Mouse (Mus musculus) gastrocnemius, adult 8-10 months (tissue): ENCODE measurements at regions not wholly inside any gene's neighbourhood (a gene's known extent, or its start where the extent isn't known, plus 50 kb on each side); places are given as distances from the start of the nearest gene placed in this dataset.

ENCODE experiments used
- DNase-seq, 2 experiments: peaks; one replicate each; pipeline ENCODE4 v3.0.0; 2022; ENCODE audit warnings: low spot score in 2 of 2

GRCm38 (mm10) chr2:169237856-169238255 lies 282.5 kb upstream of the Zfp64 start:
- no peak for DNase-seq

DNA sequence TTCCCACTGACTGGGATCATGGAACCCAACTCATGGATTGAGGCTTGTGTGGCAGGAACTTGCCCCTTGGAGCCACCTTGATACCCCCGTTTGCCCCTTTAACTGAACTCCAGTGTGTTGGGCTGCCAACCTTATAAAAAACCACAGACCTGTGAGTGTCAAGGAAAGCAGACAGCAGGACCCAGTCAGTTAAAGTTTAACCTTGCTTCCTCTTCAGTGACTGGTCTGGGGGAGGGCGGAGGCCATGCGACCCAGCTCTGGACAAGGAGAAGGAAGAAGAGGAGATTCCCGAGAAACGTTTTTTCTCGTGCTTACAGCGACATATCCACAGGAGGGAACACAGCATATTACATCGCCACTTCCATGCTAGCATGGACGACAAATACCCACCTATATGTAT lies 281.9 kb upstream of the Zfp64 start:
- no peak for DNase-seq

DNA sequence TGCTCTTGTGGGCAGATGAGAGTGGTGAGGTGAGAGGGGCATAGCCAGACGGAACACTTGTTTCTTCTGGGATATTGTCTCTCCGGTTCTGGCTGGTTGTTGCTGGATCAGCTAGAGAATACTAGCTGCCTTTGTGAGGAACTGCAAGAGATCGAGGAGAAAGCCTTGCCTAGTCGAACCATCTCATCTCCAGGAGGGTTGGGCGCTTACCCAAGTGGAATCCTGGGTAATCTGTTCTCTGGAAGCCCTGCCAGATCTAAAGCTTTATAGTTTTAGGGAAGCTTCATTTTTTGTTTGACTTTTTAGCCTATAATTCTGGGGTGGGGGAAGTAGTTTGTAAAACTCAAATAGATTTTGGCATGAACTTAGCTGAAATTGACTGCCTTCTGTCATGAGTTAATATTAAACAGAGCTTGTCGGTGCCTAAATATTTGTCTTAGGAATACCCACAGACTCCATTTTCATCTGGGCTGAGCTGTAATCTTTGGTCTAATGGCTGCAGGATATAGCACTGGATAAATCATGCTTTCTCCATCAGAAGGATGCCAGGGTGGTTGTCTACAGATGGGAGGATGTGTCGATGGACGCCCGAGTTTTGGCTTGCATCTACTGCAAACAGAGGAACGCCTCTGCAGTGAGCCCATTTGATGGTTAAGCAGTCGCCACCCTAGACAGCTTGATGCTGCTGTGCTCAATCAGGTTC lies 279.1 kb upstream of the Zfp64 start:
- no peak for DNase-seq

DNA sequence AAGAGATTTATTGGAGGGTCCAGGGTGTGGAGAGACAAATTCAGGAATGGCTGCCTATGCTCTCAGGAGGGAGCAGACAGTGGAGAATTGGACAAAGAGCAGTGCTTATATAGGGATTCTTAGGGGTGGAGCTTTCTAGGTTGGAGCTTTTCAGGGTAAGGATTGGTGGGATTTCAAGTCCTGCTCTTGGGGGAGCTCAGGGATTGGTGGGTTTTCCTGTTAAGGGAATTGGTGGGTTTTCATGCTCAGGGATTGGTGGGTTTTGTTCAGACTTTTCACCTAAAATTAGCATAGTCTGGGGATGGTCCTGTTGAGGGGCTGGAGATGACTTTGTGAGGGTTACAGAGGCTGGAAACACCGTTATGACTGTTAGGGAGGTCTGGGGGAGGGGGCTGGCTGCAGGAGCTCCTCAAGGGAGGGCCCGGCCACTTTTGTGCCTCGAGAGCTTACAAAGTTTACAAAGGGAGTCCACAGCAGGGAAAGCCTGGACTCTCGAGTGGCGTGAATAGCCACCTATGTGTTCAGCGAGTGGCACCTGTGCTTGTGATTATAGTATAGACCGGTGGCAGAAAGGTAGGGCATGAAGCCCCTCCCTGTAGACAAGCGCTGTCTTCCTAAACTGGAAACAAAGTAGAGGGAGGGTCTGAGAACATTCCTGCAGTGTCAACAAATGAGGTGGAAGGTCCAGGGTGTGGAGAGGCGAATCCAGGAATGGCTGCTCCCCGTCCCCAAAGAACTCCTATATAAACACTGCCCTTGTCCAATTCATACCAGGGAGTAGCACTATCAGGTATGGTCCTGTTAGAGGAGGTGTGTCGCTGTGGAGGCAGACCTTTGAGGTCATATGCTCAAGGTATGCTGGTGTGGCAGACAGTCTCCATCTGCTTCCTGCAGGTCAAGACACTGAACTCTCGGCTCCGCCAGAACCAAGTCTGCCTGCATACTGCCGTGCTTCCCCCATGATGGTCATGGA lies 278.1 kb upstream of the Zfp64 start:
- no peak for DNase-seq

GRCm38 (mm10) chr2:169222264-169222663 lies 266.9 kb upstream of the Zfp64 start:
- no peak for DNase-seq

DNA sequence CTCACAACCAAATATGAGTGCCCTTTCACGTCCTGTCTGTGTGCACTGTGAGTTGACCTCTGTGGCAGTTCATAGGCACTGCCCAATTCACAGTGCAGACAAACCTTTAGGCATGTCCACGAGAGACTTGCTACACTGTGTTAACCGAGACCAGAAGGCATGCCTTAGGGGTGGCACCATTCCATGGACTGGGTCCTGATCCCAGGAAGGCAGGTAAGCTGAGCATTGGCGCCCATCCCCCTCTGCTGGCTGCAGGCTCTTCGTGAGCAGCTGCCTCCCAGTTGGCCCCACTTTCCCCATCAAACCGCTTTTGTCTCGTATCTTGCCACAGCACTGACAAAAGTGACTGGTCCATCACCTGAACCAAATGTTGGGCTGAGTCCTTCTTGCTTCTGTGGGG lies 265.8 kb upstream of the Zfp64 start:
- DNase-seq = no peak

- DNase-seq = no peak
Observed at GRCm38 (mm10) chr2:169215546-169216043, 260.2 kb upstream of the Zfp64 start.

DNA sequence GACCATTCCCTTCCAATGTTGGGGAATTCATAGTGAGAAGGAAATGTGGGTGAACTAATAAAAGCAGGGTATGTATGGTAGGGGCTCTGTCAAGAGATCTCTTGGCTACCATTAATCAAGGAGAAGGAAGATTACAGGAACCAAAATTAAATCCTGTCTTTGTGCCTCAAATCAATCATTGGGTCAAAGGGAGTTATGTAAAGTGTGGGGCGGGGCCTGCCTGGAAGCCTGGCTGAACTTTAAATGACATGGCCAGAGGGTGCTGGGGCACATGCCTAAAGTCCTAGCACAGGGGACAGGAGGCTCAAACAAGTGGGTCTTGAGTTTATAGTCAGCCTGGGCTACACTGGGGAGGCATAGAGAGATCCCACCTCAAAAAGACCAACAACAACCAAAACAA lies 259.0 kb upstream of the Zfp64 start:
- no peak for DNase-seq

DNA sequence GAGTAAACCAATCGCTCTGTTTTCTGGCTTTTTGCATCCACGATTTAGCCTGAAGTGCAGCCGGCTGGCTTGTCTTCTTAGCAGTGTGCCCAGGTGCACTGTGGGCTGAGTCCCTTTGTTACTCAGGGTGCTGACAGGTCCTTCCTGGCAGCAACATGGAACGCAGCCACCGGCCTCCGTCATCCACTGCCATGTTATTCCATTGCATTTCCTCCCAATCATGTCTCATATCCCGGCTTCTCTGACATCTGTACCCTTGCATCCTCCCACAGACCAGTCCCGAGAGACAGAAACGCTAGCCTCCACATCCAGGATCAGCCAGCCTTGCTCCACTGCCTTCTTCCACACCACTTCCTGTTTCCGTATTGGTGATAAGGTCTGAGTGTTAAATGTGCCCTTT lies 257.9 kb upstream of the Zfp64 start:
- DNase-seq = no peak

DNA sequence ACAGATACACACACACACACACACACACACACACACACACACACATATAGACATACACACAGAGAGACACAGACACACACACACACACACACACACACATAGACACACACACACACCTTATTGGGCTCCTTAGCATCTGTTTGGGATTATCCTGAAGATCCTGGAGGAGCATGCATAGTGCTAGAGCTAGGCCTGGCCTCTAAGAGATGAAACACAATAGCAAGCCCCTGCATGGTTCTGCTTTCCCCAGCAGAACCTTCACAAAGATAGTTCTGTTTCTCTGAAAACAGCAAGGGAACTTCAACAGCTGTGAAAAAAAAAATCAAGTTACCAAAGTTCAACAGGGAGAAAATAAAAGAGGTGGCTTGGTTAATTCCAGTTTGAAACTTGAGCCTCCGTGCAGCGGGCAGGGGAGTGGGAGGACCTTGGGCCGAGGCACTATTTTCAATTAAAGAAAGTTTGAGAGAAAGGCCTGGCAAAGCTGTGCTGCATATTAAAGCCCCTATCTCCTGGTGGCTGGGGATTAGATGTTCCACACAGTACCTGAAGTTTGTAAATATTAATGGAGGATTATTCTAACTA lies 257.4 kb upstream of the Zfp64 start:
- no peak for DNase-seq

GRCm38 (mm10) chr2:169204254-169204752 lies 248.9 kb upstream of the Zfp64 start:
- DNase-seq = peak in 1 of 2 experiments; percentile 18

DNA sequence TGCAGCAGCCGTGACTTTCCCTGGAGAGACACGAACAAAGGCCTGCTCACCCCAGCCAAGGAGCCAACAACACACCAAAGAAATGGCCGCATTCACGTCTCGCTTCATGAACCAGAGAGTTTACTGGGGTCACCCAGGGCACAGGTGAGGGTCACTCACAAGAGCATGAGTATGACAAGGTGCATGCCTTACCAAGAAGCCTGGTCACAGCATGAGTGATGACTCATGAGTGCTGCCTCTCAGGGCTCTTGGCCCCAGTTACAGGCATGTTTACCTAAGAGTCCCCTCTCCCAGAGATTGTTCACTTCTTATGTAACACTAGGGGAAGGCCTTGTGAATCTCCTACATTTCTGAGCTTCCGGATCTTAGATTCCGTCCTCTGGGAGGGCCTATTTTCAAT lies 236.6 kb upstream of the Zfp64 start:
- no peak for DNase-seq

DNA sequence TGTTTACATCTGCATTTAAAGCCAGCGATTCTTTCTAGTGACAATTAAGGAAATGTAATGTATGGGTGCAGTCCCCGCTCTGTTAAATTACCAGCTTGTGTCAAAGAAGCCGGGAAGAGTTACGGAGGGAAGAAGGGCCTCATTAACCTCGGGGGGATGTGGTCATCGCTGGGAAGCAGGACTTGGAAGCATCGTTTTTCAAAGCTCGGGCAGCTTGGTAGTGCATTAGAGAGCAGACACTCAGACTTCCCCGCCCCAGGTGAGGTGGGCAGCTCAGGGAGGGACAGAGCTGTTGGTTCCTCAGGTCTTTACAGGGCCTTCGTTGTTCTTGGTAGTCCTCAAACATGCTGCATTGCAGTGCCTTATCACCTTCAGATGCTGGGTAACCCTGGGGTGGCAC lies 236.1 kb upstream of the Zfp64 start:
- DNase-seq = no peak

DNA sequence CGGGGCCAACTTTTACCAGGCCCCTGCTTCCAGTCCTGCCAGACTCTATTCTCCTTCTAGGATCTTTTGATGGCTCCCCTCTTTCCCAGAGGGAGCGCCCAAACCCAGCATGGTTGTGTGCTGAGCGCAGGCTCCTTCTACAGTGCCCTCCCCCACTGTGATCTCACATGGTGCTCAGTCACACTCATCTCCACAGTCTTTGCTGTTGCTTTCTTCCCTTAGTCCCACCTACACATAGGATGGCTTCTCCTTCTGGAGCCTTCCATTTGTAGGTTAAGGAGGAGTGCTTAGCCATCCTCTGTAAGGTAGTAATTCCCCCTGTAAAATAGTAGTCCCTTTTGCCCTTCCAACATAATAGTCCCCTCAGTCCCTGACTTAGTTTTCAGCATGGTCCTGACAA lies 222.2 kb upstream of the Zfp64 start:
- no peak for DNase-seq

DNA sequence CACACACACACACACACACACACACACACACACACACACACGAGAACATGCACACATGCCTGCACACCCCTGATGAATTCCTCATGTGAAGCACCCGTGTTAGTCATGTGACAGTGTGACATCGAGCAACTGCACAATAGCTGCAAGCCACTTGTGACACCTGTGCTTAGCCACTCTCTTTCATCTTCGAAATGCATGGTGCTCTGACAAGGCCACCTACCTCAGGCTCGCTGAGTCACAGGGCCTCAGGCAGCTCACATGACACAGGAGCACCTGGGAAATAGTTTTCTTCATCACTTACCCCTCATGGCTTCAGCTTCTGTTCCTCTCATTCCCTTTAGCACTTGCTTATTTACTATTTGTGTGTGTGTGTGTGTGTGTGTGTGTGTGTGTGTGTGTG lies 213.4 kb upstream of the Zfp64 start:
- no peak for DNase-seq

DNA sequence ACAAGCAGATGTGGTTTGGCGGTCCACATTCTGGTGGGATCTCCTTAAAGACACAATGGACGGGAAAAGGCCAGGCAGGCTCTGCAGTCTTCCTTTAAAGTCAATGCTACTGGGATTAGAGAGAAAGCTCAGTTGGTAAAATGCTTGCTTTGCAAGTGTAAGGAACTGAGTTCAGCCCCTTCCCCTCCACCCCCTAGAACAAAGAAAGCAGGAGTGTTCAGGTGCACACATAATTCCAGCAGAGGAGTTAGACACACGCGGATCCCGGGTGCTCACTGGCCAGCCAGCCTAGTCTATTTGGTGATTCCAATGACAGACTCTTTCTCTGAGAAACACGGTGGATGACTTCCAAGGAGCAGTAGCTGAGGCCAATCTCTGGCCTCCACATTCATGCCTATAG lies 213.0 kb upstream of the Zfp64 start:
- no peak for DNase-seq

GRCm38 (mm10) chr2:169161651-169162050 lies 206.3 kb upstream of the Zfp64 start:
- no peak for DNase-seq

- DNase-seq = no peak
Observed at GRCm38 (mm10) chr2:169158760-169159159, 203.4 kb upstream of the Zfp64 start.

GRCm38 (mm10) chr2:169158005-169158673 lies 202.8 kb upstream of the Zfp64 start:
- DNase-seq = no peak

- no peak for DNase-seq
Observed at GRCm38 (mm10) chr2:169156908-169157307, 201.5 kb upstream of the Zfp64 start.

- DNase-seq = no peak
Observed at GRCm38 (mm10) chr2:169154881-169155280, 199.5 kb upstream of the Zfp64 start.
